Mouse (Mus musculus): Measurements from ENCODE around the gene Zfp42. TPM values are rescaled to one million over a fixed set of nuclear protein-coding genes. Genes with fewer than 3 reads are reported as not detected.
"Not testable (repeated sequence)": the region's sequence is repeated elsewhere in the genome, so short reads cannot be mapped to it uniquely, and the experiment has no call there.

The Zfp42 gene
- total RNA-seq (2021), result not detected
- long read RNA-seq, experiment 1, result 0 reads
- long read RNA-seq, experiment 2, result 0 reads

DNA sequence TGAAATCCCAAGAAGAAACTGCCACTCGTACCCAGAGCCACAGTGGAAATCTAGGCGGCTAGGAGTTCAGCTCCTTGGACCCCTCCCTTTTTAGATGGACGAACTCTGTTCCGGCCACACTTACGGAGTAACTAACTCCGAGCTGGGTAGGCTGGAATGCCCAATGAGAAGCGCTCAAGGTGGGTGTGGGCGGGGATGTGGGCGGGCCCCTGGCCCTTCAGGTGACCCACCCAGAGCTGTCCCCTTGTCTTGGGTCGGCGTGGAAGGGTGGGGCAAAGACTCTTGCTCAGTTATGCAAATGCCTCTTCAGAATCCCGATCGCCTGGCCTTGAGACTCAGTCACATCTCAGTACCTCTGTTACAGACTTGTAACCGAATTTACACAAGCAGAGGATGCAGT lies at the start of gene Zfp42:
Zfp42 (minus strand) TSS at position 85 of the 400 bp plus-strand sequence.
- DNase-seq (ENCODE audit: low spot score in 2 of 2), result no peak
- intact Hi-C loops (cut with DNase I), result no loop called here

DNA sequence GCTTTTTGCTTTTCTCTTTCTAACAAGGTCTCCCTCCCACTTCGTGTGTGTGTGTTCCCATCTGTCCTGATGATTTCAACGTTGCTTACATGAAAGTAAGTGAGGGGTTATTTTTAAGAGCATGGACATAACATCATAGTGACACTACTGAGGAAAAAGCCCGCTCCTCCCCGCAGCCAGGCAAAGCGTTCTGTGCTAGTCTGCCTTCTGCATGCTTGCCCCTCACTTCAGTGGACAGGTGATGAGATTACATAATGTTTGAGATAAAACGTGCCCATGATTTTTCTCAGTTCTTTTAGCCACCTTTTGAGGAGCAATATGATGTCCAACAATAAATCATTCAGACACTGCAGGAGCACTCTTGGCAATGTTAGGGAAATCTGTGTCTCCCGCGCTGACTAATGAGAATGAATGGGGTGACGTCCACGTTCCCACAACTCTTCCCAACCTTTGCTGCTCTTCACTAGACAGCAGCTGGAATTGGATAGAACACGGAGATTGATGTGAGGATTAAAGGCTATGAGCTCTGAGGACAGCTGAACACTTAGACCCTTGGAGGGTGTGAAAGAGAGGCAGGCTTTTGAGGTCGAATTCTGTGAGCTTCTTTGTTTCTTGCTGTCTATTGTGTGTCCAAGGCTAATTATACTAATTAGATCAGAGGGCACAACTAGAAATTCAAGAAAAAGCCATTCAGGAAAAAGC lies 49.4 kb upstream of the Zfp42 start:
- peak in 1 of 2 experiments; percentile 2 for DNase-seq (ENCODE audit: low spot score in 2 of 2)
- intact Hi-C loops (cut with DNase I), result no loop called here

DNA sequence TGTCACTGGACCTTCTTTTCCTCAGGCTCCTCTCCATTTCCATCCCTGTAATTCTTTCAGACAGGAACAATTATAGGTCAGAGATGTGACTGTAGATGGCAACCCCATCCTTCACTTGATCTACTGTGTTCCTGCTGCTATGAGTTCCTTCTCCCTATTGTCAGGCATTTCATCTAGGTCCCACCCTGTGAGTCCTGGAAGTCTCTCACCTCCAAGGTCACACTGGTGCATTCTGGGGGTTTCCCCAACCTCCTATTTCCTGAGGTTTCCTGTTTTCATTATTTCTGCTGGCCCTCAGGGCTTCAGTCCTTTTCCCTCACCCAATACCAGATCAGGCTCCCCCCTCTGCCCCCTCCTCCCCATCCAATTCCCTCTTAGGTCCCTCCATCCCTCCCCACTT lies 45.5 kb upstream of the Zfp42 start:
- DNase-seq (ENCODE audit: low spot score in 2 of 2); intact Hi-C loops (cut with DNase I): not testable (repeated sequence)

DNA sequence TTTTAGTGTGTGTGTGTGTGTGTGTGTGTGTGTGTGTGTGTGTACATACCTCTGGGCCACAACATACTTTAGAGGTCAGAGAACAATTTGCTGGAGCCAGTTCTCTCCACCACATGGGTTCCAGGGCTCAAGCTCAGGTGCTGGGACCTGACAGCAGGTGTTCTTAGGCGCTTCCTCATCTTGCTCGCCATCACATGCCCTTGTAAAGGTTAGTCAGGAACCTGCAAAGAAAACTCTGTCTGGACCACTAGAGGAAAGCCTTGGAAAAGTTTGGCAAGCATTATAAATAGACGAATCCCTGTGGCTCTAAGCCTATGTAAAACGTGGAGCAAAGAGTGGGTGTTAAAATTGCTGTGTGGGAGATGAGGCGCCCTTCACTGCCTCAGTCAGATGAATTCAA lies 31.8 kb upstream of the Zfp42 start:
- intact Hi-C loops (cut with DNase I), result no loop called here
- DNase-seq (ENCODE audit: low spot score in 2 of 2), result no peak

DNA sequence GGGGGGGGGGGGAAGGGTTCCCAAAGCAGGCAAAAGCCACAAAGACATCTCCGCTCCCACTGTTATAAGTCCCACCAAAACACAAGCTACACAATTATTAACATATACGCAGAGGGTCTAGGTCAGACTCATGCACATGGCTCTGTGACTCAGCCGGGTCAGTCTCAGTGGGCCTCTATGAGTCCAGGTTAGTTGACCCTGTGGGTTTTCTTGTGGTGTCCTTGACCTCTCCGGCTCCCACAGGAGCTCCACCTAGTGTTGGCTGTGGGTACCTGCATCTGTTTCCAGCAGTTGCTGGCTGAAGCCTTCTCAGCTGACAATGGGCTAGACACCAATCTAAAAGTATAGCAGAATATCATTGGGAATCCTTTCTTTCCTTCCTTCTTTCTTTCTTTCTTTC lies 26.7 kb upstream of the Zfp42 start:
- intact Hi-C loops (cut with DNase I), result no loop called here
- DNase-seq (ENCODE audit: low spot score in 2 of 2), result no peak

DNA sequence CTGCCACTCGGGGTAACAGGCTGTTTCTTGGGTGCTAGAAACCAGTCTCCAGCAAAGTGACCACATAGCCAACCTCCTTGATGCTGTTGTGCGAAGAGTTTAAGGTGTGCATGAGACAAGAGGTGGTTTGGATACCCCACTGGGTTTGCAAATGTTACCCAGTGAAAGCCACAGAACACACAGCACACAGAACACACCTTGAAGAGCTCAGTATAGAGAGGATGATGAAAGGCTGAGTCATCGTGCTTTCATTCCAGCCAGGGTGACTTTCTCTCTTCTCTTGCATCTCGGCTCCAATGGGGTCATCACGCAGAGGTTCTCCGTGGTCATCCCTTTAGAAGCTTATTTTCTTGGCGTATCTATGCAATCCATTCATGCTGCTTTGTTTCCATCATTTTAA lies 24.9 kb upstream of the Zfp42 start:
- intact Hi-C loops (cut with DNase I), result no loop called here

DNA sequence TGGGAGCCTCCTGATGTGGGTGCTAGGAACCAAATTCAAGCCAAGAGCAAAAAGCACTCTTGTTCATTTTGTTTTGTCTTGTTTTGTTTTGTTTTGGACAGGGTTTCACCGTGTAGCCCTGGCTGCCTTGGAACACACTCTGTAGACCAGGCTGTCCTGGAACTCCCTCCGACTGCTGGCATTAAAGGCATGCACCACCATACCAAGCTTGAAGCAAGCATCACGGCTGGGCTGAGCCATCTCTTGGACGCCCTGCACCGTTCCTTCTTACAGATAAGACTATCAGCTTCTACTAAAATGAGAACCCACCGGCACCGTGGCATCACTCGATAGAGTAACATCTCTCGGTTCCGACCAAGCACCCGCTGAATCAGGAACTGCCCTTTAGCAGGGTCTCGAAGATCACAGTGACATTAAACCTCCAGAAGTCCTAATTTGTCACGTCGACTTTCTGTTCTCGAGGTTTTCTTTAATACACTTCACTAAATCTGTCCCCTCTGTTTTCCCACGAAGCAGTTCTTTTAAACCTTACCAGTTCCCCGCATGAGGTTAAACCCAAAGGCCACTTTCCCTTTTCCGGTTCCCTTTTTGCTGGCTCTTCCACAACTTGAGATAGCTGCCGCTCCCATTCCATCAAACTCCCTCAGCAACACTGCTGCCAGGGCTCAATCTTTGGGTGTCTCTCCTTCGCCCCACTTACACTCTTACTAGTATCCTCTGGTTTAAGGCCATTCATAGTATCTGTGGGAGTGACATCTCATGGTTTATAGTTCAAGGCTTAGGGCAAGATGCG lies 23.3 kb upstream of the Zfp42 start:
- intact Hi-C loops (cut with DNase I), result no loop called here
- no peak for DNase-seq (ENCODE audit: low spot score in 2 of 2)

More for the DNA sequence above, 24.9 kb upstream of the Zfp42 start:
- no peak for DNase-seq (ENCODE audit: low spot score in 2 of 2)

DNA sequence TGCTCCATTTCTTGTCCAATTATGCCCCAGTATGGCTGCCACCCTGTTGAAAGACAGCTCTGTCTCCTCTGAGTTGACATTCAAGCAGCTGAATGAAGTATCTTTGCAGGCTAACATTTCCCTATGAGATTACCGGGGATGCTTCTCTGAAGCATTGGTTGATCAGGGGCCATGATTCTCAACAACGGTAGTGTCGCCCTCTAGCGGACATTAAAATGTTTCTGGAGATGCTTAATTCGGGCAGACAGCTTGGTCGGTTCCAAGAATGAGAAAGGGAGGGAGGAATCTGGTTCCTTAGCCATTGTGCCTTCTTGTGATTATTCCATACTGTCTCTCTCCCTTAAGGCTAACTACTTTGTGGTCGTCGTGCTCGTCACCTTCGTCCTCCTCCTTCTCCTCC lies 21.9 kb upstream of the Zfp42 start:
- intact Hi-C loops (cut with DNase I), result no loop called here
- no peak for DNase-seq (ENCODE audit: low spot score in 2 of 2)

DNA sequence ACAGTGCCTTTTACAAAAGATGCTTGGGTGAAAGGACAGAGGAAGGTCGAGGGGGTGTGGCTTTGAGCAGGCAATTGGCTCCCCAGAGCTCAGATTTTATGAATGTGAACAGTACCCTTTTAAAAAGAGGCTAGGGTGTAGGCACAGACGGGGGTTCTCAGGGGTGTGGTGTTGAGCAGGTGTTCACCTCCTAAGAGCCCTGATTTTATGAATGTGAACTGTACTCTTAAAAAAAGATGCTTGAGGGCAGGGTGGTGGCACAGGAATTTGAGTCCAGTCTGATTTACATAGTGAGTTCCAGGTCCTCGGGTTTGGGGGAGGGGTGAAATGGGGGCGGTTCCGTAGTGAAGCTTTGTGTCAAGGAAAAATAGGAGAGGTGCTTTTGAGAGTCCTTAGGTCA lies 14.0 kb upstream of the Zfp42 start:
- DNase-seq (ENCODE audit: low spot score in 2 of 2), result no peak

DNA sequence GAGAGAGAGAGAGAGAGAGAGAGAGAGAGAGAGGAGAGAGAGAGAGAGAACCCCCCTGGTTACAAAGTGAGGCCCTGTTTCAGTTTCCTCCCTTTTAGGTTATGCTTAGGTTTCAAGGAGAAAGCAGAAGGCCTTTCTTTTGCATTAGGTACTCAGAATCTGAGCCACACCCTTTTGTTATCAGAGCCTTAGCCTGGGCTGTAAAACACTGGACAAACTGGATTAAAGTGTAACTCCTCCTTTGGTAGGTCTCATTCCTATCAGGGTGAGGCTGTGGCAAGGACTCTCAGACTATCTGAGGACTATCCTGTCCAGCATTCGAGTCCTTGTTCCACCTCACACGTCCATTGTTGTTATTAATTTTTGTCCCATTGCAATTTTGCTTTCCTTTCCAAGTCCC lies 1.4 kb upstream of the Zfp42 start:
- intact Hi-C loops (cut with DNase I), result no loop called here

More for the DNA sequence above, 14.0 kb upstream of the Zfp42 start:
- intact Hi-C loops (cut with DNase I), result no loop called here

DNA sequence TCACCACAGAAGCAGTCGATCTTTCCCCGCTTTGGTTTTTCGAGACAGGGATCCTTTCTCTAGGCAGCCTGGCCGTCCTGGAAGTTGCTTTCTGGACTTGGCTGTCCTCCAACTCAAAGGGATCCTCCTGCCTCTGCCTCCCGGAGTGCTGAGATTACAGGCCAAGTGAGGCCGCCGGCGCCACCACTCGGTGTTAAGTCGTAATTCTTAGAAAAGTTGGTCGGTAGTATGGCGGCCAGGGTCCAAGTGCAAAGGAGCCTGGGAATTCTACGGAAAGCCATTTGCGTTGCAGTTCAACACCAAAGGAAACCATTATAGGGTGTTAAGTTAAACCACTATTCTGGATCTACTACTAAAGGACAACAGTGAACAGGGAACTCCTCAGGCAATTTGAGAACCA lies 1.1 kb downstream of the Zfp42 start:
- DNase-seq (ENCODE audit: low spot score in 2 of 2), result no peak
- intact Hi-C loops (cut with DNase I), result no loop called here

More for the DNA sequence above, 1.4 kb upstream of the Zfp42 start:
- DNase-seq (ENCODE audit: low spot score in 2 of 2), result no peak

DNA sequence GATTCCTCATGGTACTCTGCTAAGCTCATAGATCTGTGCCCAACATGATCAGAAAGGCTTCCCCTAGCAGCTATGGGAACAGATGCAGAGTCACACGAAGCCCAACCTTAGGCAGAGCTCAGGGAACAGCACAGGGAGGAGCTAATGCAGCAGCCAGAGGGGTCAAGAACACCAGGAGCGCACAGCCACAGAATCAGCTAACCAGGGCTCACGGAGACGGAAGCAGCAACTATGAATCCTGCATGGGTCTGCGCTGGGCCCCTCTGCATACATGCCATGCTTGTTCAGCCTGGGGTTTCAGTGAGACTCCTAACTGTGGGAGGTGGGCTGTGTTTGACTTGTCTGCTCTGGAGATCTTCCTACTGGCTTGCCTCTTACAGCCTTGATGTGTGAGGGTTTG lies 7.0 kb downstream of the Zfp42 start:
- DNase-seq (ENCODE audit: low spot score in 2 of 2), result no peak
- intact Hi-C loops (cut with DNase I), result no loop called here

DNA sequence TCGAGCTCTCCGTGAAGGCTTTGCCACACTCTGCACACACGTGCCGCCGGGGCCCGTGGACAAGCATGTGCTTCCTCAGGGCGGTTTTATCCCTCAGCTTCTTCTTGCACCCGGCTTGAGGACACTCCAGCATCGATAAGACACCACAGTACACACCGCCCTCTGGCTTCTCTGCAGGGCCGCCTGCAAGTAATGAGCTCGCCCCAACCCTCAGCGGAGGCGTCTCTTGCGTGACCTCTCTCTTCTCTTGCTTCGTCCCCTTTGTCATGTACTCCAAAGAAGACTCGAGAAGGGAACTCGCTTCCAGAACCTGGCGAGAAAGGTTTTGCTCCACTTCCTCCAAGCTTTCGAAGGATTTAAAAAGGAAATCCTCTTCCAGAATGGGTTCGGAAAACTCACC lies 11.0 kb downstream of the Zfp42 start:
- intact Hi-C loops (cut with DNase I), result no loop called here
- DNase-seq (ENCODE audit: low spot score in 2 of 2), result no peak

DNA sequence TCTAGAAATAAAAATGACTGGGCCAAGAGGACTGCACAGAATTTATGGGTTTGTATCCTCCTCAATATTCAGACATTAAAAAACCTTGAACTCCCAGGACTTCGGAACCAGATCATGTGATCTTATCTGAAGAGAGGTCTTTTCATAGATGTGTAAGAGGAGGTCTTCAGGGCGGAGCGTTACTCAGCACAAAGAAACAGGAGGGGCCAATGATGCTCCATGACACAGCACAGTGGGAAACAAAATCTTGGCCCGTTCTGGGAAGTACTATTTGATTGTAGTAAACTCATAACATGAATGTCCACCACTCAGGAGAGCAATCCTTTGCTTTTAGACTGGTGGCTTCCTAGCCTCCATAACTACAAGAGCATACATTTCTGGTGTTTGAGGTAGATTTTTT lies 12.6 kb downstream of the Zfp42 start:
- intact Hi-C loops (cut with DNase I), result no loop called here
- DNase-seq (ENCODE audit: low spot score in 2 of 2), result no peak

DNA sequence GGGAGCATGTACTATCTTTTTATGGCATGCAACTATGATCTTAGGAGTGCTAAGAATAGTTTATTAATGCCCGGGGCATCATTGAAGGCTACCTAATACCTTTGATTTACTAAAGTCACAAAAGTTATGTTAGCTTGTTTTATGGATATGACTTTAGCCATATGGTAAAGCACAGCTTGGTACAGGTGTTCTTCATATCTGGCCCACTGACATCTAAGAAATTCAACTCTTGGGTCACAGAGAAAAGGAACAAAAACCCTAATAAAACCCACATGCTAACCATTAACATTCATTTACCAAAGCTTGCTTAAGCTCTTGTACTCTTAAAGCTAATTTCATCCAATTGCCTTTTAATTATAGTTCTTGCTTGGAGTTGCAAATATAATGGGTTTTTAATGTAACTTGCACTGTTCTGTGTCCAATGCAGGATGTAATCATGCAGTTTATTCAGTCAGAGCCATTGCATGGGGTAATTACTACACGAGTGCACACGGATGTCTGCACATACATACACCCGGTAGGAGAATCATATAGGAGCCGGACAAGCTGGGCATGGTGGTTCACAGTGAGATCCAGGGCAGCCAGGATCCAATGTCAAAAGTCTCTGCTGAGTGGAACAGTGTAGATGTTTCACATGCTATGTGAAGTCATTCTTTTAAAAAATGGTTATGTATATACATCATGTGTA lies 16.2 kb downstream of the Zfp42 start:
- DNase-seq (ENCODE audit: low spot score in 2 of 2), result no peak
- intact Hi-C loops (cut with DNase I), result no loop called here

DNA sequence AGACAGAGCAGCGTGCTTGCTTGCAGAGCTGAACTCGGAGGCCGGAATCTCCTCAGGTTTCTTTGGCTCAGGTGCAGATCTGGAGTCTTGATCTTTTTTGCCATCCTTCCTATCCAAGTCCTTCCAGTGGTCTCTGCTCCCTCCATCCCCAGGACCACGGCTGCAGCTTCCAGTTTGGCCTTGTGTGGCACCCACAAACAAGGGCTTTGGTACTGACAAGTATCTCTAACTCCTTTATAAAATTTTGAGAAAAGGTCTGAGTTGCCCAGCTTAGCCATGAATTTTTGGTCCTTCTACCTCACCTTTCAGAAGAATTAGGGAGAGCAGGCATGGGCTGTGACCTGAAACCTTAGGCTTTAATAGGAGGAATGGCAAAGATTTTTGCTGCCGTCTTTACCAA lies 17.0 kb downstream of the Zfp42 start:
- no peak for DNase-seq (ENCODE audit: low spot score in 2 of 2)
- intact Hi-C loops (cut with DNase I), result no loop called here

DNA sequence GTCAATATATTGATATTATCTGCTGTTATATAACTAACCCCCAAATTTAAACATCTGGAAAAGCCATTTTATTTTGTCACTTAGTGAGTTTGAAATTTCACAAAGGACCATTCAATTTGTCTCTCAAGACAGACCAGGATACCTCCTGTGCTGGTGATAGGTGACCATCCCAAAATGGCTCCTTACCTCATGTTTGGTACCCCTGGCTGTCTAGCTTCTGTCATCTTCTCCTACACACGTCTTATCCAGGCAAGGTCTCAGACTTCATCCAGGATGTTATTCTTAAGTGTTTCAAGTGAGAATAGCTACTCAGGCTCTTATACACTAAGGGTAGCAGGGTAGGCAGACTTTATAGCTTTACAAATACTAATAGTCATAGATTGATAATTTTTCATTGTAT lies 17.9 kb downstream of the Zfp42 start:
- no peak for DNase-seq (ENCODE audit: low spot score in 2 of 2)
- intact Hi-C loops (cut with DNase I), result no loop called here

DNA sequence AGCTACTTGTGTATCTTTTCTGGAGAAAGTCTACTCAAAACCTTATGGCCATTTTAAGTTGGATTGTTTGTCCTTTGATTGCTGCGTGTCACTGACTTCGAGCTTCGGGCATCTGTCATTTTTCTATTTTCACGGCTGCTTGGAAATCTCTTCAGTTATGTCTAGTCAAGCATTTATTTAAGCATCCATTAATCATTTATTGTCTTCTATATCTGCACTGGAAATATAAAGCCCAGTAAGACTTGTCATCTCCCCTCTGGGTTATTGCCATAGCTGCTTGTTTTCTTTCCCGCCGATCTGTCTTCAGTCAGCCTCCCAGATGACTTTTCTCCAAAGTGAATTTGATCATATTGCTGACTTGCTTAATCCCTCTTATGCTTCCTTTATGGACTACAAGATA lies 19.3 kb downstream of the Zfp42 start:
- no peak for DNase-seq (ENCODE audit: low spot score in 2 of 2)
- intact Hi-C loops (cut with DNase I), result no loop called here

DNA sequence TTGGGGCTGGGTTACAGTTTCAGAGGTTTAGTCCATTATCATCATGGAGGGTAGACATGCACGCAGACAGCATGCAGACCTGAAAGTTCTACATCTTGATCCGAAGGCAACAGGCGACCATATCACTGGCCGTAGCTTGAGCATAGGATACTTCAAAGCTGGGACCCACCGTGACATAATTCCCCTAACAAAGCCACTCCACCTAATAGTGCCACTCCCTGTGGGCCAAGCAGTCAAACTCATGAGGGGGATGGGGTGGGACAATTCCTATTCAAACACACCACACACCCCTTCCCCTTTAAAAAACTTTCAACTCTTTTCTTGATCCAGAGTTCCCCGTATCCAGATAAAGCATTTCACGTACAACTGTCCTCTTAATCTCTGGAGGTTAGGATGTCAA lies 23.5 kb downstream of the Zfp42 start:
- DNase-seq (ENCODE audit: low spot score in 2 of 2), result no peak
- intact Hi-C loops (cut with DNase I), result no loop called here

DNA sequence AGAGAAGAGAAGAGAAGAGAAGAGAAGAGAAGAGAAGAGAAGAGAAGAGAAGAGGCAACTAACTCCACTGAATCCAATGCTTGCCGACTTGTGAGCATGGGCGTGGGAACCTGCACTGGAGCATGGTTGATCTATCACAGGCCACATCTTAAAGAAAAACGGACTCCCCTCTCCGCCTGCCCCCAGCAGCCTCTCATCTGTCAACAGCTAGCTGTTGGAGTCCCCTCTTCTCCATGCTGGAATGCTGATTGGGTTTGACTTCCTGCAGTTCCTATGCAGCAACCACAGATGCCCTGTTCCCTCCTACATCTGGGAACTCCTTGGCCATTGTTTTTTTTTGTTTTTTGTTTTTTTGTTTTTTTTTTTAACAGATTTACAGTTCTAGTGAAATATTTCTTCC lies 28.4 kb downstream of the Zfp42 start:
- intact Hi-C loops (cut with DNase I), result no loop called here
- DNase-seq (ENCODE audit: low spot score in 2 of 2), result no peak

DNA sequence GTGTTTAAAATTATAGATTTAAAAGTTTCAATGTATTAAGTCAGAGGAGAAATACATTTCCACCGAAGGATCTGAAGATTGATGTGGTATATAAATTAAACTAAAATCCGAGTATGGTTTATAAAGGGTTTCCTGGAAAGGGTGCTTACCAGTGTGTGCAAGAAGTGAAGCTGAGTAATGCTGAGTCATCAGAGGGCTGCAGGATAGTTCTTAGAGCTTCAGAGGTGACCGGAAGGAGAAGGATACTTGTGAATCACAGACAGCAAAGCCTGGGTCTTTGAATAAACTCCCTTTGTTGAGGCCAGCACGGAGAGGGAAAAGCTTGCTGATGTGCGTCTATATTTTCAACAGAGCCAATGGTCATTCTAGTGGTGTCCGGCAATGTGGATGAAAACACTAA lies 45.8 kb downstream of the Zfp42 start:
- intact Hi-C loops (cut with DNase I), result no loop called here
- DNase-seq (ENCODE audit: low spot score in 2 of 2), result no peak
